Mouse (Mus musculus) frontal cortex, postnatal 10 days (tissue): ENCODE data around the gene Pdcd6.

ENCODE experiments used
- DNase-seq, 2 experiments: peaks; one replicate each; pipeline ENCODE4 v3.0.0; 2022; ENCODE audit warnings: low spot score in 2 of 2, mixed read lengths in 1 of 2

Gene Pdcd6

GRCm38 (mm10) chr13:74282299-74282698 is 35.1 kb downstream of the Pdcd6 start:
- DNase-seq = no peak

GRCm38 (mm10) chr13:74275726-74276125 is 41.7 kb downstream of the Pdcd6 start:
- DNase-seq = no peak

- peak; percentile 14 to 40 for DNase-seq
Measured at GRCm38 (mm10) chr13:74260231-74260992, 57.0 kb downstream of the Pdcd6 start.

- DNase-seq = peak; percentile 9 to 36
Measured at GRCm38 (mm10) chr13:74259460-74260230, 57.7 kb downstream of the Pdcd6 start.
